Mouse (Mus musculus): ENCODE results near the gene Cdc42bpg. TPM values are rescaled to one million over a fixed set of nuclear protein-coding genes. Genes with fewer than 3 reads are reported as not detected.
A peak's percentile ranks its signal among the peaks of the same experiment; 100 is the strongest.

Cdc42bpg gene
- under 1 TPM; 0.07 to 0.13 TPM for polyA plus RNA-seq (2017; shearing (Covaris generic))

GRCm38 (mm10) chr19:6306137-6306551 lies at the start of gene Cdc42bpg:
Cdc42bpg (plus strand) TSS chr19:6306456.
- ATAC-seq: peak; percentile 78

- ATAC-seq: no peak
Observed at GRCm38 (mm10) chr19:6260428-6260827, 45.8 kb upstream of the Cdc42bpg start.

- no peak for ATAC-seq
Observed at GRCm38 (mm10) chr19:6260946-6261345, 45.3 kb upstream of the Cdc42bpg start.

GRCm38 (mm10) chr19:6261379-6261778 lies 44.9 kb upstream of the Cdc42bpg start:
- ATAC-seq: no peak

- ATAC-seq: peak; percentile 34
Observed at GRCm38 (mm10) chr19:6262222-6262621, 44.0 kb upstream of the Cdc42bpg start.

GRCm38 (mm10) chr19:6262839-6263433 lies 43.3 kb upstream of the Cdc42bpg start:
- ATAC-seq: no peak

GRCm38 (mm10) chr19:6264200-6264599 lies 42.1 kb upstream of the Cdc42bpg start:
- ATAC-seq: no peak

- ATAC-seq: no peak
Observed at GRCm38 (mm10) chr19:6264945-6265344, 41.3 kb upstream of the Cdc42bpg start.

GRCm38 (mm10) chr19:6265727-6266182 lies 40.5 kb upstream of the Cdc42bpg start:
- no peak for ATAC-seq

GRCm38 (mm10) chr19:6267306-6268169 lies 38.7 kb upstream of the Cdc42bpg start:
- no peak for ATAC-seq

GRCm38 (mm10) chr19:6268170-6268528 lies 38.1 kb upstream of the Cdc42bpg start:
- peak; percentile 80 for ATAC-seq

GRCm38 (mm10) chr19:6268670-6269132 lies 37.6 kb upstream of the Cdc42bpg start:
- no peak for ATAC-seq

GRCm38 (mm10) chr19:6269798-6270475 lies 36.3 kb upstream of the Cdc42bpg start:
- no peak for ATAC-seq

- ATAC-seq: no peak
Observed at GRCm38 (mm10) chr19:6270661-6271060, 35.6 kb upstream of the Cdc42bpg start.

GRCm38 (mm10) chr19:6271206-6271605 lies 35.0 kb upstream of the Cdc42bpg start:
- ATAC-seq: no peak

GRCm38 (mm10) chr19:6272053-6272452 lies 34.2 kb upstream of the Cdc42bpg start:
- no peak for ATAC-seq

- no peak for ATAC-seq
Observed at GRCm38 (mm10) chr19:6272738-6273137, 33.5 kb upstream of the Cdc42bpg start.

- ATAC-seq: no peak
Observed at GRCm38 (mm10) chr19:6273592-6273991, 32.7 kb upstream of the Cdc42bpg start.

- ATAC-seq: no peak
Observed at GRCm38 (mm10) chr19:6273998-6274608, 32.2 kb upstream of the Cdc42bpg start.

GRCm38 (mm10) chr19:6275740-6276389 lies 30.4 kb upstream of the Cdc42bpg start:
- peak; percentile 40 for ATAC-seq

GRCm38 (mm10) chr19:6276426-6277421 lies 29.5 kb upstream of the Cdc42bpg start, which contains the start of gene Ehd1:
Ehd1 (plus strand) TSS chr19:6276725.
- peak; percentile 90 for ATAC-seq
